Mouse (Mus musculus) C2C12 (cell line): ENCODE results near the gene Stk4.

Experiments
- CTCF ChIP-seq: IDR thresholded peaks from one replicate; pipeline ENCODE4 v1.5.1; 2011; ENCODE audit not compliant: control insufficient read depth, insufficient read depth, insufficient read length
- FOSL1 ChIP-seq: IDR thresholded peaks from one replicate; pipeline ENCODE4 v1.8.0; 2011; ENCODE audit warnings: mild to moderate bottlenecking, low read length; ENCODE audit not compliant: poor library complexity, insufficient read depth, severe bottlenecking
- MAX ChIP-seq: IDR thresholded peaks from one replicate; pipeline ENCODE4 v1.6.1; 2011; ENCODE audit warnings: mild to moderate bottlenecking, control low read depth
- MYOD1 ChIP-seq: IDR thresholded peaks from one replicate; pipeline ENCODE4 v1.6.1; 2011; ENCODE audit warnings: low read depth; ENCODE audit not compliant: control insufficient read depth, insufficient read length
- MYOG ChIP-seq: IDR thresholded peaks from one replicate; pipeline ENCODE4 v1.6.1; 2011; ENCODE audit not compliant: control insufficient read depth, insufficient read length; ENCODE audit errors: extremely low read depth
- USF1 ChIP-seq: IDR thresholded peaks from one replicate; pipeline ENCODE4 v1.6.1; 2011; ENCODE audit warnings: low read depth, mild to moderate bottlenecking, control low read depth, moderate library complexity

DNA sequence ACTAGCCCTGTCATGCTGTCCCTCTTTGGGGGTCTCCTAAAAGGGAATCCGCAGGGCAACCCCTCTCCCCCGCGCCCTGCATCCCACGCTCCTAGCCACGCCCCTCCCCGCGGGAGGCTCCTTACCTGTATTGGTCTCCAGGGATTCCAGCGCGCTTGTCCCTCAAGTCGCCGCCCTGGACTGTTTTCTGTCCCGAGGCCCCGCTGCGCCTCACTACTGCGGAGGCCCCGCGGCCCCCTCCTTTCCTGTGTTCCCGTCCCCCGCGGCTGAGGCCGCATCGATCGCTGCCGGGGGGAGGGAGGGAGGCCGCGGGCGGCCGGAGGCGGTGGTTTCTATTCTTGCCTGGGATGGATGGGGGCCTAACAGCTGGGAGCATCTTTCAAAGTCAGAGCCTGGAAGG is 100.8 kb downstream of the Stk4 start, which contains the start of gene Kcns1:
- no peak for TF ChIP-seq CTCF
- TF ChIP-seq MYOG = no peak
- no peak for TF ChIP-seq USF1
- TF ChIP-seq FOSL1 = no peak
- no peak for TF ChIP-seq MYOD1
- no peak for TF ChIP-seq MAX
